Mouse (Mus musculus): Measurements from ENCODE around the gene Aak1.
"Not testable (repeated sequence)": the region's sequence is repeated elsewhere in the genome, so short reads cannot be mapped to it uniquely, and the experiment has no call there.

Aak1 gene

GRCm38 (mm10) chr6:86841949-86842348 lies 7.4 kb upstream of the Aak1 start:
- DNase-seq (ENCODE audit: low spot score), result no peak

- DNase-seq (ENCODE audit: low spot score), result no peak
Measured at GRCm38 (mm10) chr6:86843636-86844035, 5.7 kb upstream of the Aak1 start.

- no peak for DNase-seq (ENCODE audit: low spot score)
Measured at GRCm38 (mm10) chr6:86846467-86846866, 2.9 kb upstream of the Aak1 start.

GRCm38 (mm10) chr6:86847816-86848215 lies 1.5 kb upstream of the Aak1 start:
- no peak for DNase-seq (ENCODE audit: low spot score)

GRCm38 (mm10) chr6:86848580-86848914 lies 770 bp upstream of the Aak1 start:
- DNase-seq (ENCODE audit: low spot score), result no peak

- no peak for DNase-seq (ENCODE audit: low spot score)
Measured at GRCm38 (mm10) chr6:86849692-86850445, 552 bp downstream of the Aak1 start.

GRCm38 (mm10) chr6:86850588-86850987 lies 1.3 kb downstream of the Aak1 start:
- DNase-seq (ENCODE audit: low spot score), result no peak

- no peak for DNase-seq (ENCODE audit: low spot score)
Measured at GRCm38 (mm10) chr6:86851561-86851960, 2.2 kb downstream of the Aak1 start.

- DNase-seq (ENCODE audit: low spot score), result no peak
Measured at GRCm38 (mm10) chr6:86853928-86854327, 4.6 kb downstream of the Aak1 start.

- no peak for DNase-seq (ENCODE audit: low spot score)
Measured at GRCm38 (mm10) chr6:86854941-86855340, 5.6 kb downstream of the Aak1 start.

- DNase-seq (ENCODE audit: low spot score), result no peak
Measured at GRCm38 (mm10) chr6:86858606-86859005, 9.3 kb downstream of the Aak1 start.

GRCm38 (mm10) chr6:86860732-86861463 lies 11.6 kb downstream of the Aak1 start:
- DNase-seq (ENCODE audit: low spot score), result no peak

- no peak for DNase-seq (ENCODE audit: low spot score)
Measured at GRCm38 (mm10) chr6:86864358-86864757, 15.0 kb downstream of the Aak1 start.

GRCm38 (mm10) chr6:86870335-86870734 lies 21.0 kb downstream of the Aak1 start:
- DNase-seq (ENCODE audit: low spot score), result no peak

- no peak for DNase-seq (ENCODE audit: low spot score)
Measured at GRCm38 (mm10) chr6:86871783-86872182, 22.5 kb downstream of the Aak1 start.

GRCm38 (mm10) chr6:86874711-86875375 lies 25.5 kb downstream of the Aak1 start:
- no peak for DNase-seq (ENCODE audit: low spot score)

- no peak for DNase-seq (ENCODE audit: low spot score)
Measured at GRCm38 (mm10) chr6:86876451-86876850, 27.1 kb downstream of the Aak1 start.

GRCm38 (mm10) chr6:86878656-86879055 lies 29.3 kb downstream of the Aak1 start:
- not testable (repeated sequence) for DNase-seq (ENCODE audit: low spot score)

- peak; percentile 78 for DNase-seq (ENCODE audit: low spot score)
Measured at GRCm38 (mm10) chr6:86879314-86879713, 30.0 kb downstream of the Aak1 start.

GRCm38 (mm10) chr6:86884230-86884629 lies 34.9 kb downstream of the Aak1 start:
- no peak for DNase-seq (ENCODE audit: low spot score)

- no peak for DNase-seq (ENCODE audit: low spot score)
Measured at GRCm38 (mm10) chr6:86884746-86885145, 35.4 kb downstream of the Aak1 start.

- DNase-seq (ENCODE audit: low spot score), result no peak
Measured at GRCm38 (mm10) chr6:86885816-86886529, 36.7 kb downstream of the Aak1 start.
